In genomic region chr17:12960331-12960873, GRCm38 (mm10) we compare ENCODE assay signal across 1 mouse cellular context.
TF ChIP-seq lines count a peak whose summit lies in the region.

TSS of gene Acat2 (minus strand) at chr17:12960747.

TF ChIP-seq in CH12.LX, 34 proteins besides CTCF, POLR2A, EP300 and RAD21 (continued from another document):
- TF ChIP-seq MAZ (IDR thresholded peaks at IDR 0.05; ENCODE audit: low read depth, low read length): peak; percentile 58; the same call in 1 of the 2 replicates
- no peak for TF ChIP-seq GABPA (IDR thresholded peaks at IDR 0.05; ENCODE audit: insufficient replicate concordance, low read depth, low read length)
- peak; percentile 58; the same call in 1 of the 2 replicates for TF ChIP-seq E2F4 (IDR thresholded peaks at IDR 0.05; ENCODE audit: insufficient replicate concordance, low read depth, low read length)
- peak; percentile 73 for TF ChIP-seq BHLHE40 (IDR thresholded peaks at IDR 0.05; ENCODE audit: low read depth, low read length)
- TF ChIP-seq ETS1 (conservative IDR thresholded peaks at IDR 0.05; ENCODE audit: low read depth, low read length): no peak
- TF ChIP-seq NELFE (IDR thresholded peaks at IDR 0.05; ENCODE audit: low read depth, low read length): peak; percentile 89
- TF ChIP-seq UBTF (IDR thresholded peaks at IDR 0.05; ENCODE audit: low read depth, low read length): no peak
- TF ChIP-seq TBP (conservative IDR thresholded peaks at IDR 0.05; ENCODE audit: low read depth, low read length): peak; percentile 81
- TF ChIP-seq RCOR1 (conservative IDR thresholded peaks at IDR 0.05; ENCODE audit: low read depth, low read length): no peak
- TF ChIP-seq ZC3H11A (IDR thresholded peaks at IDR 0.05; ENCODE audit: low read depth, low read length): no peak
- TF ChIP-seq CHD2 (IDR thresholded peaks at IDR 0.05; ENCODE audit: low read length): peak; percentile 68
- TF ChIP-seq USF2 (conservative IDR thresholded peaks at IDR 0.05; ENCODE audit: low read depth, low read length): no peak
- peak; percentile 88 for TF ChIP-seq MXI1 (IDR thresholded peaks at IDR 0.05; ENCODE audit: low read depth, low read length)
- TF ChIP-seq TCF12 (IDR thresholded peaks at IDR 0.05; ENCODE audit: low read depth, low read length): peak; percentile 88
- no peak for TF ChIP-seq JUND (conservative IDR thresholded peaks at IDR 0.05; ENCODE audit: low read depth, low read length)
- no peak; the same call in 1 of the 2 replicates for TF ChIP-seq IRF4 (IDR thresholded peaks at IDR 0.05; ENCODE audit: low read depth, low read length)
- TF ChIP-seq ELF1 (IDR thresholded peaks at IDR 0.05; ENCODE audit: low read depth, low read length): peak; percentile 3
